Mouse (Mus musculus): ENCODE measurements around the gene Hsd17b7.
A peak's percentile ranks its signal among the peaks of the same experiment; 100 is the strongest.
"Not testable (repeated sequence)": the region's sequence is repeated elsewhere in the genome, so short reads cannot be mapped to it uniquely, and the experiment has no call there.

Hsd17b7 gene

GRCm38 (mm10) chr1:169968792-169969515 lies at the start of gene Hsd17b7:
Gene Hsd17b7, minus strand, starts transcription at chr1:169969241.
- DNase-seq = peak; percentile 99

GRCm38 (mm10) chr1:170014784-170015183 lies 45.7 kb upstream of the Hsd17b7 start:
- no peak for DNase-seq

GRCm38 (mm10) chr1:170010716-170011505 lies 41.9 kb upstream of the Hsd17b7 start:
- no peak for DNase-seq

GRCm38 (mm10) chr1:170009296-170009695 lies 40.3 kb upstream of the Hsd17b7 start:
- DNase-seq = no peak

GRCm38 (mm10) chr1:170008432-170009220 lies 39.6 kb upstream of the Hsd17b7 start:
- DNase-seq = no peak

GRCm38 (mm10) chr1:170006516-170006915 lies 37.5 kb upstream of the Hsd17b7 start:
- no peak for DNase-seq

- DNase-seq = no peak
These were observed 36.3 kb upstream of the Hsd17b7 start for GRCm38 (mm10) chr1:170005297-170005696.

- DNase-seq = not testable (repeated sequence)
These were observed 24.9 kb upstream of the Hsd17b7 start for GRCm38 (mm10) chr1:169993901-169994300.

- DNase-seq = no peak
These were observed 17.1 kb upstream of the Hsd17b7 start for GRCm38 (mm10) chr1:169986166-169986565.

GRCm38 (mm10) chr1:169977621-169978020 lies 8.6 kb upstream of the Hsd17b7 start:
- no peak for DNase-seq

GRCm38 (mm10) chr1:169971998-169972397 lies 3.0 kb upstream of the Hsd17b7 start:
- DNase-seq = no peak

GRCm38 (mm10) chr1:169970936-169971335 lies 1.9 kb upstream of the Hsd17b7 start:
- DNase-seq = no peak

- DNase-seq = no peak
These were observed 460 bp upstream of the Hsd17b7 start for GRCm38 (mm10) chr1:169969516-169969886.

GRCm38 (mm10) chr1:169953106-169953505 lies 15.9 kb downstream of the Hsd17b7 start:
- DNase-seq = no peak

- DNase-seq = no peak
These were observed 16.4 kb downstream of the Hsd17b7 start for GRCm38 (mm10) chr1:169952636-169953035.

- DNase-seq = no peak
These were observed 17.5 kb downstream of the Hsd17b7 start for GRCm38 (mm10) chr1:169951561-169951960.

GRCm38 (mm10) chr1:169950651-169951050 lies 18.4 kb downstream of the Hsd17b7 start:
- no peak for DNase-seq

GRCm38 (mm10) chr1:169949981-169950380 lies 19.1 kb downstream of the Hsd17b7 start:
- no peak for DNase-seq

- no peak for DNase-seq
These were observed 20.2 kb downstream of the Hsd17b7 start for GRCm38 (mm10) chr1:169948866-169949265.

- no peak for DNase-seq
These were observed 20.8 kb downstream of the Hsd17b7 start for GRCm38 (mm10) chr1:169948280-169948679.

- DNase-seq = no peak
These were observed 21.4 kb downstream of the Hsd17b7 start for GRCm38 (mm10) chr1:169947654-169948053.

- no peak for DNase-seq
These were observed 23.0 kb downstream of the Hsd17b7 start for GRCm38 (mm10) chr1:169946004-169946403.

- DNase-seq = peak; percentile 60
These were observed 29.7 kb downstream of the Hsd17b7 start for GRCm38 (mm10) chr1:169939345-169939744.
